Mouse (Mus musculus) mature B cell (primary cell): Measurements from ENCODE around the gene Sgms1.

Source experiments
- in situ Hi-C: fragments of 300-500 bp; cut with MboI; formaldehyde crosslinking; loops from 2 replicates; pipeline ENCODE4 v1.14.3; 2019

Gene Sgms1

DNA sequence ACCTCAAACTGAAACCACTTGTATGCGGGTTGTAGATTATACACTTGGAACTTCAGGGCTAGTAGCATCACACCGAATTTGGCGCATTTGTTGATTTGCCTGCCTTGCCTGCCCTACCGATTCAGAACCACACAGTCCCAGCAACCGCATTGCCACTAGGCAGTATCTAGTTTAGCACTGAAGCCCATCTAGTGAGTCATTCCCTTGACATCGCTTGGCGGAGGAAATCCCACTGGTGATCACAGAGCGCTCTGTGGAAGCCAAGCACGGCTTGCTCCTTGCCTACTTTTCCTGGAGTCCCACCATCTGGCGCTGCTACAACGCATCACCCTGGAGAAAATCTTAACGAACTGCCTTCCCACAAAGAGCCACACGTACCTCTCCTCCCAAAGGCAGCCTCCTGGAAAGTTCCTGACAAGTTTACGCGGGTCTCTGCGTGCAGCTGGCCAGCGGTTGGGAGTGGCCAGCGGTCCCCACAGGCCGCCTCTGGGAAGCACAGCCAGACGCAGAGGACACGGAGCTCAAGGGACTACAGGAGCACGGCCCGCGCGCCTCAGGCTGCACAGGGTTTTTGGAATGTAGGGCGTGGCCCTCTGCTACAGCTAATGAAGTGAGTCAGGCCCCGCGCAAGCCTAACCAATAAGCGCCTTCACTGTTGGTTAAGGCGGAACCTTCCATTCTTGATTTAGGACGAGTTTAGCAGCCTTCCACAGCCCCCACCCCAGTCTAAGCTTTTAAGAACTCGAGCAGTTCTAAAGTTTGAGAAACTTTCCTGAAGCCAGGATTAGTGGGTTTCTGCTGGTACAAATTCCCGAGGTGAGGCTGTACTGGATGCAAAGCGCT, 178.8 kb downstream of the Sgms1 start:
- in situ Hi-C loops = no loop called here

DNA sequence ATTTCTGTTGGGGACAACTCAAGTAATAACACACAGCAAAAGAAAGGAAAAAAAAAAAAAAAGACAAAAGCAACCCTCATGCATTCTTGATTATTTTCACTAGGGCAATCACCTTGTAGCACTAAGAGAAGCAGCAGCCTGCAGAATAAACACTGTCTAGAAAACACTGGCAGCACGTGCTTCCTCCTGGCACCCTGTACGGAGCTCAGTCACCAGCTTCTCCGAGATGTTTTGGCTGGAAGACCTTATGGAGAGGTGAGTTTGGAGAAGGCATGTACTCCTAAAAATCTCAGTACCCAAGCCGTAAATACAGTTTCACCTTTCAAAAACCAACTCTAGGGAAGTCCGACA, 179.4 kb downstream of the Sgms1 start:
- in situ Hi-C loops = no loop called here

DNA sequence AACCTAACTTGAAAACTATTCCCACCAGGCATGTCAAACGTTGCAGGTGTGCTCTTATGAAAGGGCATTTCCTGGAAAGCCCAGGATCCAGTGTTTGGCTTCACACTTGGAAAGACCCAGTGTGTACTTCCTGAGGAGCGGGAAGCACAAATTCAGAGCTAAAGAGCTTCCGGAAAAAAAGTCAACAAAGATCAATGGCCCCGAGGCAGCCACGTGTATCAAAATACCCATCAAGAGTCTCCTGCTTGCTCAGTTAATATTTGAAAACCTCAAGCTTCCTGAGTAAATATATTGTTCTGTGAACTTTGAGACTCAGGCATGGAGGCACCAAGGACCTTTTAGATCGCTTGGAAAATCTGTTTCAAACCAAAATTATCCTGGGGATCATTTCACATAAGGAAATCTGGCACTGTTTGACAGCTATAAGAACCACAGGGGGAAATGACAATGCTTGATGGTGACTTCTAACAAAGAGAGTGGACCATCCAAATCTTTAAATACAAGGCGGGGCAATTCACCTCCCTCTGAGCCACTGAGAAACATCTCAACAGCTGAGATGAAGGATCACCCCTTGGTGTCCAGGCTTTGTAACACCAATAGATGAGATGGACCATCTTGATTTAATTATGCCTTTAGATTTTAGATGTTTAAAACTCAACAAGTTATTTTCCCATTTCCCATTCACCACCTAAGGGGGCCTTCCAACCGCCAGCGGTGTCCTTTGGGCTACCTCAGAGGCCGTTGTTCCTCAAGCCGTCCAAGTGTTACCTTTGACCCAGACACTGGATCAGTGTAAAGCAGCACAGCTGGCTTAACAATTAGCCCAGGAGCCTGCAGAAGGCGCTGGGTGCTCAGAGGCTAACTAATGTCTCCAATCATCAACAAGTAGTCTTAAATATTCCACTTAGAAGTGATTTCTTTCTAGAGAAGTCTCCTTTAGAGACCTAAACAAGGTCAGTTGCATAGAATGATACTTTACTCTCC, 187.1 kb downstream of the Sgms1 start:
- in situ Hi-C loops = no loop called here

DNA sequence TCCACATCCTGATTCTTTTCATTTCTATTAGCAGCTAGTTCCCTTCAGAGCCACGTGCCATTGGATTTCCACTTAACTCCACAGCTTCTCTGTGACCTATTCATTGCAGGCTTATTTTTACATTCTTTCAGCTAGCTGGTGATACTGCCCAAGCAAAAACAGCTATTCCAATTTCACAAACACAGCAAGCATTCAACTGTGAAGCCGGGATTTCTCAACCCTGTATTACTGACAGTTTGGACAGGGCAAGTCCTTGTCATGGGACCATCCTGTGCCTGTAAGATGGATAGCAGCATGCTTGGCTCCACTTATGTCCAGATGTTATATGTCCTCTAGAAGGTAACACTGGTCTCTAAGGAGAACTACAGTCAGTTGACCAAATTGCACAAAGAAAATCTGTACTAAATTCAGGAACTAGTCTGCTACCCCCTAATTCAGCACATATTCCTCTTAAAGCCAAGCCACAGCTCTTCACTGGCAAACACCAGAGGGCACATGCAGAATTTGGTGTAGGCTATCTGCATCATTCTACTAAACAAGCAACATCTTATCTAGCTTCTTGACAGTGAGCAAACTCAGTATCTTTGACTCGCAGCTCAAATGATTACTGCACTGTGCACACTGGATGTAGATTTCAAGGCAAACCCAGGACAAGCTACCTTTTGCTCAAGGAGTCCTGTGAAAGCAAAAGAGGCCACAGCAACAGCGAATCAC, 189.5 kb downstream of the Sgms1 start:
- in situ Hi-C loops = no loop called here

DNA sequence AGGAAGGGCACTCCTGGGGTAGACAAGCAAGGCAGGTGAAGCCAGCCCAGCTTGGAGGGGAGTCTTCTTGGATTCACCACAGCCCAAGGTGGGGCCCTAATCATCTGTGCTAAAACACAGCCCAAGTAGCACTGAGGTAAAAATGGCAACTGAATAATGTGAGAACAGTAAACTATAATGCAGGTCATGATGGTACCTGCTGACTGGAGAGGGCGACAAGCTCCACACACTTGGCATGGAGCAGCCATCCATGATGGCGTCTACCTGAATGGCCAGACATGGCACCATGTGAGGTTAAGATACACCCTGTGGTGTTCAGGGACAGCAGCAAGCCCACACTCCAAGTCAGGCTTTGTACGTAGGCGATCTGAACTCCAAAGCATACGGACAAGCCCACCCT, 190.4 kb downstream of the Sgms1 start:
- in situ Hi-C loops = no loop called here

DNA sequence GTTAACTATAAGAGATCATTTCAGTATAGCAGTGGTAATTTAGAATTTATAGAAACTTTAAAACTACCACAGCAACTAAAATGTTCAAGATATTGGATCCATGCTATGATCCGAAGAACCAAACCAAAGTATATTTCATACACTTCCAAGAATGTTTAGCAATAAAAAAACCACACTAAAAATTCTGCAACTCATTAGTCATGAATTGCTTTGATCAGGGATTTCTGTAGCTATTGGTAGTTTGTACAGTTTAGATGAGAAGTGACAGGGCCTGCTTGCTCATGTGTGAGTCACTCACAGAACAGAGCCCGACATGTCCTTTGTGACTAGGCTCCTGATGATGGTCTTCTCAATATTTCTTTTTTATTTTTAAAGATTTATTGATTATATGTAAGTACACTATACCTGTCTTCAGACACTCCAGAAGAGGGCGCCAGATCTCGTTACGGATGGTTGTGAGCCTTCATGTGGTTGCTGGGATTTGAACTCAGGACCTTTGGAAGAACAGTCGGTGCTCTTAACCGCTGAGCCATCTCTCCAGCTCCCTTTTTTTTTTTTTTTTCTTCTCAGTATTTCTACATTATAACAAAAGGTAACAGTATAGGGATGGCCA, 190.9 kb downstream of the Sgms1 start:
- in situ Hi-C loops = no loop called here

DNA sequence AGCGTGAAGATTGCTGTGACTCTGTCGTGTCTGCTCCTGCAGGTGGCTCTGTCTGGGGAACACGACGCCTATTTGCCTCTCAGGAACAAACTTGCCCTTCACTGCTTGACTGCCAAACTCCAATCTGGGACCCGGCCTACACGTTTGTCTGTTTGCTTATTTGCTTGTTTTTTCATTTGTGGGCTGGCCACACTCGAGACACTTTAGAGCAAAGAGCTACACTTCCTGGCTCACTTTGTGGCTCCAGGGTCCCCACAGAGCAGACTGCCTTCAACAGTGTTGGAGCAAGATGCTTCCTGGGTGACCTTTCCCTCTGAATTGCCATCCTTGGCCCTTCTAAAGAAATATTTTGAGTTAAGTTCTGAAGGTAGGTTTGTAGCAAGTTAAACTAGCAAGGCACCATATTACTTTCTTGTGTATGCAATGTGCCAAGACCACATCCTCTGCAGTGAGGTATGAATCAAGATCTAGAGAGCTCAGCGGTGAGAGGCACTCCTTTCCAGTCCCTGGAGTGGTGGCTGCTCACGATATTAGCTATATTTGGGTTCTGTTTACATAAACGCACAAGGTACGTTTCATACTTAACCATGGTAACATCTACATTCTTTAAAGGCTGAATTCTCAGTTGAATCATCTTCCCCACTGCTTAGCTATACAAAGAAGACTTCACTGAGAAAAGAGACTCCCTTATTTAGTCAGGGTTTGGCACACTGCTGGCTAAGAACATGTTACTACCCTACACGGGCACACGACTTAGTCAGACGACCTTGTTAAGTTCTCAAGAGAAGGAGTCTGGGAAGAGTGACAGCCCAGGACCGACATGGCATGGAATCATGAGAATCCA, 192.3 kb downstream of the Sgms1 start:
- in situ Hi-C loops = no loop called here

DNA sequence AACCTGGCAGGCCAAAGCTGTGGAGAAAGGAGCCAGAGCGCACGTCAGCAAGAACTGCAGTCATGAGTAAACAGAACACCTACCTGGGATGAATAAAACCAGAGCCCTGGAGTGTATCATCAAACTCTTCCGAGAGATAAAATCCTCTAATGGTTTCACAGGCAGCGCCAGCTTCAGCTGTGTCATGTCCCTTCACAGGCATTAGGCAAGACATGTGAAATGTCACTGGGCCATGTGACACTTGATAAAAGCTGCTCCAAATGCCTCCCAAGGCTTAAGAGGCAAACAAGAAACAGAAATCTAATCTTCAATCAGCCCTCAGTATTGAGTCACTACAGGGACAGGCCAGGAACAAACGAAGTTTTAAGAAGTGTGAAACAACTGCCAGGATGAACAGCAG, 193.3 kb downstream of the Sgms1 start:
- in situ Hi-C loops = no loop called here

DNA sequence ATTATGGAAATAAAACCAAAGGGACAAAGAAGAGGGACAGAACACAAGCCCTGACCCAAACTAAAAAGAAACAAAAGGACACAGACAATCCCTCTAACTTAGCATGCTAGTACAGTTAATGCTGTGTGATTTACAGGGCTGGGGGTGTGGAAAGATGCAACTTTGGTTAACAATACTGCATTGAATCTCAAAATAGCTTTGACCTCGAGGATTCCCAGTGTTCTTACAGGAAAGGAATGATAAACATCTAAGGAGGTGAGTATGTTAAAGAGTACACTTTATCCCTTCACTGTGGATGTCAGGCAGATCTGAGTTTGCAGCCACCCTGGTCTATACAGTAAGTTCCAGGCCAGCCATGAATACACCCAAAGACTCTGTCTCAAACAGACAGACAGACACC, 194.7 kb downstream of the Sgms1 start:
- in situ Hi-C loops = no loop called here

DNA sequence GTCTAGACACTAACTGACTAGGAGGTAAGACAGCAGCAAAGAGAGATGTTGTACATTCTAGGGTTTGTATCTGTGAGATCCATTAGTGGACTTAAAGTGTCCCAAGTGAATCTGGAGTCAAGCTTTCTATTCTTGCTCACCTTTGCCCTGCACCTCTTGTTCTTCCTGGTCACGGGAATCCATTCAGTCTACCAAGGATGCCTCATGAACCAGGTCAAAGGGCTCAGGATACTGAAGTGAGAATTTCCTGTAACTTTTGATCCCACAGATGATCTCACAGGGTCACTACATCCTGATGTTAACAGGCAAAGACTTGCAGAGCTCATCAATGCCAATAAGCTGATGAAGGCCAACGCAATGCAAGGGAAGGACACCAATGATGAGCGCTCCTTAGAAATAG, 195.4 kb downstream of the Sgms1 start:
- in situ Hi-C loops = no loop called here

DNA sequence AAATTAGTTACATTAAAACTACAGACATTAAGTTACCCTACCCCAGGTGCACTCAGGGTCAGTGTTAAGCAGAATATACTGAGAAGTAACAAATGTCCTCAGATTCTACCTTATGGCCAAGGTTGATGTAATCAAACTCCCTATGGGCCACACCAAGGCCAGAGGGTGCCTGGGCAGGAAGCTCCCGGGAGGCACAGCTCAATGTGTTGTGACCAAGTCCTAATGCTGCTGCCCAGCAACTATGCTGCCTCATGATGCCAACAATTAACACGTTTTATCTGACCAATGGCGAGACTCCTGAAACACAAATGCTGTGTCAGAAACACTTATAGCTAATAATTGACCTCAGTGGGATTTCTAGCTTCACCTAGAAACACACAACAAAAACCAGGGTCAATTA, 197.9 kb downstream of the Sgms1 start:
- in situ Hi-C loops = no loop called here

DNA sequence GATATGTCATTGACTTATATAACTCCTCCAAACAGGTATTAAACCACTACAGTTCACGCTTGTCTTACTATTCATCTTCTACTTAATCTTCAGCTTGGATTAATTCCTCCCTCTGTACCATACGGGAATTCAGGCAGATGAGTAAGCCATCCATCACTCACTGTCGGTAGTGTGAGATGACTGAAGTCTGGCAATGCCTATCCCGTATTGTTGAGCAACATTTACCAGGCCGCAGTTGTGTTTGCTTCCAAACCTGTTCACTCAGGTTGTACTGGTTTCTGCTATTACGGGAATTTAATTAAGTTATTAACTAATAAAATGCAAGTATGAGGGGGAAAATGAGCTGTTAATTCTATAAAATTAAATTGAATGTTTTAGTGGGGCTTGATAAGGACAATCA, 199.6 kb downstream of the Sgms1 start:
- in situ Hi-C loops = no loop called here

DNA sequence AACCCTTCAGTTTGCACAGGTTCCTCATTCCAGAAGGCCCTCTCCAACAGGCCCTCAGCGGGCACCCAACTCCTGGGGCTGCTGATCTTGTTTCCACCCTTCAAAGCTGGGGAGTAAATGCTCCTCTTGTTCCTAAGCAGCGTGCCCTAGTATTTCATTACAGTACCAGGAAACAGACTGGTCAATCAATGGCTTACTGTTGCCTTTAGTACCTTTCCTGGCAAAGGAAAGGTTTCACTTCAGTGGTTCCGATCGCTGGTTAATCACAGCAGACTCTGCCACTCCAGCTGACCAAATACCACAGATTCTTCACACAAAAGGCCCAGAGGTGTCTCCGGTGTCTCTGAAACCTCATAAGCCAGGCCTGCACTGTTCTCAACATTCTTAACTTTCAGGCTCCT, 200.5 kb downstream of the Sgms1 start:
- in situ Hi-C loops = no loop called here

DNA sequence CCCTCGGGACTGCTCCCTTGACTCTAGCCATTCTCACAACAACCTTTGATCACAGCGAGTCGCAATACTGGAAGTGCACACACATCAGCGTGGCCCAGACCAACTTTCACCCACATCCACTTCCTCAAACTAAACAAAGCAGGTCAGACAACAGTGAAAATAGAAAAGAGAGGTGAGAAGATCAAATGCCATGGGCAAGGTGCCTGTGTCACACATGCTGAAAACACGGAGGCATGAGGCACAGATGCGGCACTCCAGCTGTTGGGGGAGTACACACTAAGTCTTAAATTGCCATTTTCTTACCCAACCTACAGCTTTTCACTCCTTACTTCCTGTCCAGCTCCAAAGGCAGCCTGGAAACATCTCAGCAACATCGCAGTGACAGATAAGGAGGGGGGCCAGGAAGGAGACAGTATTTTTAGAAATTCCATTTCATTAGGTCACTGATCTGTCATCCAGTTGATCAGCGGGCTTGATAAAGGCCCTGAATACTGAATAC, 202.9 kb downstream of the Sgms1 start:
- in situ Hi-C loops = no loop called here

DNA sequence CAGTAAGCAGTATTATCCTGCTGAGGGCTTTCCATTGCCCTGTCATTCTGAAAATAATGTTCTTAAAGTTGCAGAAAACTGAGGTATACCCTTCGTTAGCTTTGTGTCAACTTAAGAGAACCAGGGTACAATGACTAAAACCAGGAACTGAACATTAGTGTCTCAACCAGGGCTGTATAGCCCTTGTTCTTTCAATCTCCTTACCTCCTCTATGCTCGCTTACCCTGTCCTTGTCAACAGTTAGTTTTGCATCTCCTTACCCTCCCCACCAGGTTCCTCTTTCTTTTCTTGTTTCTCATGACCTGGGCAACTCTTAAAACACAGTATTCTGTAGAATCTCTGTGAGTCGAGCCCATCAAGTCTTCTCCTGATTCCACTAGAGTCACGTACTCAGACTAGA, 206.5 kb downstream of the Sgms1 start:
- in situ Hi-C loops = no loop called here

DNA sequence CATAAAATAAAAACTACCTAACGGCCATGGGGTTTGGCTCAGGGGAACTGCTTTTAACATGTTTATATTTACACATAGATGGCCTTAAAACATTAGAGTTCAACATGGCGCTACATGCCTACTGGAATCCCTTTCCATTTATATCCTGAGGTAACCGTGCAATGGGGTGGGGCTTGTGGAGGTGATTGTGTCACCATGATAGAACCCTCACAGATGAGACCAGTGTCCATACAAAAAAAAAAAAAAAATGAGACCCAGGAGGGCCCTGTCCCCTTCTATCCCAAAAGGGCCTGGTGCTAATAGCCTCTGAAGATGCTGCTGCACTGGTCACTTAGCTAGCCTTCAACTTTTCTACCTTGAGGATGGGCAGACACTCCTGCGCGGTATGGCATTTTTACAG, 207.0 kb downstream of the Sgms1 start:
- in situ Hi-C loops = no loop called here

DNA sequence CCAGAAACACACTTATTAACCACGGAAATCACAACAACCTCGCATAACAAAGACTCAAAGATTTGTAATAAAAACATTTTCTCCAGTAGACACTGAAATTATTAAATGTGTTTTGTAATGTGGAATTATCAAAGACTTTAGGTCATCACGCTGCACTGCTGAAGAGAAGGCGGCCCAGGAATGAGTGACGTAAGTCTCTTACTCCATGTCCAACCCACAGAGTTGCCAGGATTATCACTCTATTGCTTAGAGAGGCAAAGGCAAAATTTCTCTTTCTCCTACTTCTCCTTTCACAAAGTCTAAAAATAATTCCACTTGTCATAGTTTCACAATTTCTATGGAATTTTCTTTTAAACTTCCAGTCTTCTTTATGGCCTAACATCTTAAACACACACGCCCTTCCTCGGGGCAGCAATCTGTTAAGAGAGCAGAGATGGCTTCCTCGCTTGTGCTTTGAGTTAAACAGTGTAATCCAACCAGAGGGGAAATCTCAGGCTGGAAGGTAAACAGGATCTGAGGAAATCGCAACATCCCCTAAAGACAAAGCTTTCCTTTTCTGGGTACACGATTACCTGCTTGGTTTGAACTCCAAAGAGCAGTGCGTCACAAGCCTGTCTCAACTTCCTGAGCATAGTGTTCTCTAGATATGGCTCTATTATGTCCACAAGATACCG, 207.7 kb downstream of the Sgms1 start:
- in situ Hi-C loops = no loop called here

DNA sequence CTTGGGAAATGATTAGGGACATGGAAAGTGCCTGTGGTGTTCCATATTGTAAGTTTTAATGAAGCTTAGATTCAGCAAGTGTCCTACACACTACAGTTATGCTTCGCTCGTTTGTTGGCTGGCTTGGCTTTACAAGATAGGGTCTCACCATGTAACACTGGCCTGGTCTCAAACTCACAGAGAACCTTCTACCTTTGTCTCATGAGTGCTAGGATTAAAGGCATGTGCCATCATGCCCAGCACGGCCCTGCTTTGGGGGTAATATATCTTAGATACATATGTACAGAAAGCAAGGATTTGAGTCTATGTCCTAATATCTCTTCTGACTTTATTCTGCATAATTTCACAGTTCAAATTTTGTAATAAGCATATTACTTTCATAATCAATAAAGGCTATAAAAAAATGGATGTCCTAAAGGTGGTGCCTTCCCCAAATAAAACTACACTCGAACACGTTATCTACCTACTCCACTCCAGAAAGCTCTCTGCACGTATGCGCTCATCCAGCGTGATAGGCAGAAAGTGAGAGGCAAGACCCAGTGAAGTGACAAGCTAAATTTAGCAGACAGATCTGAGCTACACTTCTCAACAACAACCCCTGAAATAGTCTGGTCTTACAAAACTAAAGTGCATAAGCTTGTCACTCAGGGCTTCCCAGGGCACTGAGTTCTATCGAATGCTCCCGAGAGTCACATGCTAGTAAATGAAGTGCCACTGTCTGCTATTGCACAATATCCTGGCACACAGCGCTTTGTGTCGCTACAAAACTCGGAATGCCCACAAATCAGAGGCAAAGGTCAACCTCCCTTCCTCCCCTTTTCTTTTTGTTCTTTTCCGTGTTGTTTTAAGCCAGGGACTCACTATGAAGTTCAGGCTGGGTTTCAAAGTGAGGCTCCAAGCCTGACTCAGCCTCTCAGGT, 208.5 kb downstream of the Sgms1 start:
- in situ Hi-C loops = no loop called here

DNA sequence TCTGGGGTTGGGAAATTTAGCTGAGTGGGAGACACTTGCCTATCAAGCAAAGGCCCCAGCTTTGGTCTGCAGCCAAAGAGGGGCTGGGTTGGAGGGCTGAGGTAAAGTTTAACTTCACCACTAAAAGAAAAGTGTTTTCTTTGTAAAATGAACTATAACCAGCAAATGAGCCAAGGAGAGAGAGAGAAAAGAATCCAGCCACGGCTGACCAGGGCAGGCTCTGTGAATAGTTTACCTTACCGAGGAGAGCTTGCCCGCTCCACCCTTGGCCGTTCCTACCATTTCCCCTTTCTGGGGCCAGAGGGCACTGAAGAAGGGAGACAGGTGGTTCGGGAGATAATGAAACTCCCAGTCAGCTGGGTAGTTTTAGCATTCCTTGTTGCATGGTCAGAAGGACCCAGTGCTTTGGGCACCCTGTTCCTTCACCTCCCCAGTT, 209.5 kb downstream of the Sgms1 start:
- in situ Hi-C loops = no loop called here
